Comparison of ENCODE assay signal across 8 mouse cellular contexts in genomic region chr14:87451645-87452443, GRCm38 (mm10). TPM values are rescaled to one million over a fixed set of nuclear protein-coding genes. Genes with fewer than 3 reads are reported as not detected.
DNase-seq lines count a peak whose midpoint lies in the region; ATAC-seq and TF ChIP-seq lines count a peak whose summit lies in the region.

No protein-coding gene starts in this region.

- no peak for TF ChIP-seq EP300 in MEL (IDR thresholded peaks at IDR 0.05; ENCODE audit: low read depth in 1 of 2, low read length in 2 of 2)

- H3K4me3 ChIP-seq in MEL (ENCODE audit: control insufficient read depth in 1 of 2, insufficient read depth in 1 of 2, low read depth in 2 of 2, low read length in 2 of 2): no peak overlapping the region
- no peak overlapping the region for H3K4me3 ChIP-seq in neural tube, embryonic 14.5 days (ENCODE audit: low read depth, low read length)

- H3K4me1 ChIP-seq in MEL (ENCODE audit: control insufficient read depth in 1 of 2, insufficient read depth in 2 of 2, low read length in 2 of 2): no peaks in the 10 kb centered on the region
- H3K4me1 ChIP-seq in neural tube, embryonic 14.5 days (ENCODE audit: control insufficient read depth, insufficient read depth, low read length): no peaks in the 10 kb centered on the region

- H3K9me3 ChIP-seq in MEL (replicated peaks; ENCODE audit: insufficient read depth, low read length): no peaks in the 10 kb centered on the region
- no peaks in the 10 kb centered on the region for H3K9me3 ChIP-seq in neural tube, embryonic 14.5 days (ENCODE audit: control insufficient read depth, low read length)

- H3K27me3 ChIP-seq in MEL (ENCODE audit: control insufficient read depth in 1 of 2, insufficient read depth in 2 of 2, low read length in 2 of 2): no peaks in the 10 kb centered on the region
- H3K27me3 ChIP-seq in neural tube, embryonic 14.5 days (ENCODE audit: control insufficient read depth, insufficient read depth, low read length): no peaks in the 10 kb centered on the region

- TF ChIP-seq CTCF in MEL (IDR thresholded peaks at IDR 0.05 in 2 of 3, conservative IDR thresholded peaks at IDR 0.05 in 1 of 3; ENCODE audit: control insufficient read depth in 1 of 3, insufficient read depth in 1 of 3, low read depth in 2 of 3, low read length in 3 of 3, poor library complexity in 1 of 3, severe bottlenecking in 1 of 3): peak; percentile 25 to 65 (median 64)

- DNase-seq in MEL (ENCODE audit: low read depth, low spot score): peak; percentile 82
- DNase-seq in brain, embryonic 18.5 days (ENCODE audit: low read depth, low spot score): peak; percentile 60
- peak; percentile 81 for DNase-seq in heart, postnatal 4 days
- DNase-seq in kidney, postnatal 4 days: peak; percentile 75 to 78
- DNase-seq in lung, adult 18-20 months: peak; percentile 32 to 60
- peak; percentile 63 for DNase-seq in thymus, postnatal 25 days

- peak; percentile 77 for TF ChIP-seq RAD21 in MEL (IDR thresholded peaks at IDR 0.05; ENCODE audit: low read depth, low read length)

- H3K27ac ChIP-seq in MEL (ENCODE audit: control insufficient read depth, low read depth, low read length): no peak overlapping the region
- H3K27ac ChIP-seq in neural tube, embryonic 14.5 days (ENCODE audit: low read depth, low read length): peak overlapping the region; percentile 50; the same call in 1 of the 2 replicates

- no peaks in the 10 kb centered on the region for H3K36me3 ChIP-seq in MEL (ENCODE audit: control insufficient read depth in 1 of 2, insufficient read depth in 2 of 2, low read length in 2 of 2)
- H3K36me3 ChIP-seq in neural tube, embryonic 14.5 days (ENCODE audit: control insufficient read depth, insufficient read depth, low read length): no peaks in the 10 kb centered on the region

- peak; percentile 89 for ATAC-seq in erythroid progenitor cell, adult 5-6 weeks (replicated peaks; ENCODE audit: low FRiP score, poor library complexity, severe bottlenecking)
- ATAC-seq in neural tube, embryonic 14.5 days (ENCODE audit: low read depth): peak; percentile 89

- H3K4me2 ChIP-seq in neural tube, embryonic 14.5 days (ENCODE audit: low read depth, low read length): peak overlapping the region; percentile 26; the same call in 1 of the 2 replicates

- no peak overlapping the region for H3K9ac ChIP-seq in MEL (ENCODE audit: control insufficient read depth, low read depth, low read length, poor library complexity, severe bottlenecking)
- H3K9ac ChIP-seq in neural tube, embryonic 14.5 days (replicated peaks; ENCODE audit: low read depth, low read length): 0 out of 2 replicates have a peak overlapping the region, but pooled peaks have one; percentile 12

- peaks cover 5% of the 10 kb centered on the region; the same call in 1 of the 2 replicates for H3K79me2 ChIP-seq in MEL (ENCODE audit: control insufficient read depth, insufficient read depth, low read length, poor library complexity)

- 8% methylated on average over 7 of the region's 7 CpGs for WGBS in neural tube, embryonic 14.5 days

- TF ChIP-seq POLR2A in MEL (IDR thresholded peaks at IDR 0.05; ENCODE audit: control insufficient read depth in 1 of 2, insufficient read depth in 1 of 2, low read depth in 1 of 2, low read length in 2 of 2, poor library complexity in 1 of 2): no peak

TF ChIP-seq in MEL, 35 proteins besides CTCF, POLR2A, EP300 and RAD21:
- TF ChIP-seq ZC3H11A (IDR thresholded peaks at IDR 0.05; ENCODE audit: low read depth, low read length): peak; percentile 62
- peak; percentile 61 for TF ChIP-seq SMC3 (IDR thresholded peaks at IDR 0.05; ENCODE audit: low read depth, low read length)
- no peak for TF ChIP-seq MAZ (IDR thresholded peaks at IDR 0.05; ENCODE audit: low read depth, low read length)

RNA-seq across cellular contexts. Expression of gene Tdrd3, which starts 35.4 kb away (rescaled TPM):
- total RNA-seq in MEL (2012; rRNA removed): 22.2 and 22.6 TPM in 2 replicates
- 10 to 100 TPM in 1 of 2 experiments, not detected in 1; 22.5 TPM for polyA plus RNA-seq in MEL (2012; ENCODE audit: insufficient read depth in 1 of 2, insufficient read length in 2 of 2, low read depth in 1 of 2, low replicate concordance in 2 of 2, missing spikeins in 1 of 2)
- 18.7 and 32.7 TPM in 2 replicates for total RNA-seq in erythroid progenitor cell, adult 5-6 weeks (2015; ENCODE audit: low replicate concordance)
- 31.3 and 38.6 TPM in 2 replicates for total RNA-seq in erythroid progenitor cell, adult 5-6 weeks (2017; ENCODE audit: low replicate concordance)
- 10 to 100 TPM; 36.3 to 38.4 TPM for total RNA-seq in heart, postnatal 4 days (2021)
- 46.8 and 53.8 TPM in 2 replicates for polyA plus RNA-seq in neural tube, embryonic 14.5 days (2014; fragmentation: Nextera tagmentation; extraction: Ambion mirVana)
